Mouse (Mus musculus) spleen, adult 2 months (tissue): ENCODE measurements around the gene Iqcf5.

ENCODE experiments used
- CTCF ChIP-seq: fragments of 200-500 bp; IDR thresholded peaks from 2 replicates; pipeline ENCODE4 v1.5.1; 2011; ENCODE audit warnings: mild to moderate bottlenecking, inconsistent platforms; ENCODE audit not compliant: insufficient read depth, insufficient read length, insufficient replicate concordance; ENCODE audit errors: extremely low read depth
- POLR2A ChIP-seq: fragments of 200-500 bp; IDR thresholded peaks from 2 replicates; pipeline ENCODE4 v1.6.1; 2011; ENCODE audit warnings: low read depth, low read length, inconsistent platforms

- TF ChIP-seq CTCF = no peak
- no peak for TF ChIP-seq POLR2A
Measured at GRCm38 (mm10) chr9:106464751-106465541, 49.4 kb upstream of the Iqcf5 start.
